Mouse (Mus musculus): ENCODE measurements around the gene Pnpla8.
"Not testable (repeated sequence)": the region's sequence is repeated elsewhere in the genome, so short reads cannot be mapped to it uniquely, and the experiment has no call there.

Pnpla8 gene

DNA sequence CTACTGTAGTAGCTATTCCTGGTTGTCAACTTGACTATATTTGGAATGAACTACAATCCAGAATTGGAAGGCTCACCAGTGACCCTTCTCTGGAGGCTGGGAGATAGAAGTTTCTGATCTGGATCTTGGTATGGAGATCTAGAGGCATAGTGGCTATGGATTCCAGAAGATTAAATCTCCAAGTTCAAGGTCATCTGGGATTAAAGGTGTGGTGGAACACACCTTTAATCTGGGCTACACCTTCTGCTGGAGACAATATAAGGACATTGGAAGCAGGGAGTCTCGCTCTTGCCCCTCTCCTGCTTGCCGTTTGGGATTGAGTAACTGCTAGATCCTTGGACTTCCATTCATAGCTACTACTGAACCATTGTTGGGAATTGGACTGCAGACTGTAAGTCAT lies at the start of gene Pnpla8:
Pnpla8 (plus strand) TSS at position 301 of the 400 bp plus-strand sequence.
- not testable (repeated sequence) for DNase-seq (ENCODE audit: low spot score)

DNA sequence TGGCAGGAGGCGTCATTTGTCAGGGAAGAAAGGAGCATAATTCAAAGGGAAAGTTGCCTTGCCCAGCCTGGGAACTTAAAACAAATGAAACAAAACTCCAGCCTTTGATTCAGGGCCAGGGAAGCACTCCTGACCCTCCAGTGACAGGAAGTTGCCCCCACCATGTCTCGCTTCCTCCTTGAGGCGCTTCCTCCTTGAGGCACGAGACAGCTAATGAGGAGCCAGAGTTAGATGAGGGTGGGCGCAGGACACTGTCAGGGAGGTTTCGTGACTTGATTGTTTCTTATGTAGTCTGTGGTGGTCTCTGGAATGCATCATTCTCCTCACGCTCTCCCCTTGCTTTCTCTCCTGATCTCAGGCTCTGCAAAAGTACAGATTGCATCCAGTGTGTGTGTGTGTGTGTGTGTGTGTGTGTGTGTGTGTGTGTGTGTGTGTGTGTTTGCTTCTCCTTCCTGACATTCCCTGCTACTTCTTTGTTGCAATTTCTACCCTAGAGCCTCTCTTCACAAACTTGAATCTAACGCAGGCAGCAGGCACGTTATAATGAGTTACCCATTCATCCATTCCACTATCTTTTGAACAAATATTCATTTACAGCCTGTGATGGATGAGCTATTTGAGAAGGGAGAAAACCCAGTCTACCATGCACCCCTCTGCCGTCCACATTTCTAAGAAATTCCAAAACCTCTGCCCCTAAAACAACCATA lies 44.7 kb upstream of the Pnpla8 start:
- no peak for DNase-seq (ENCODE audit: low spot score)

DNA sequence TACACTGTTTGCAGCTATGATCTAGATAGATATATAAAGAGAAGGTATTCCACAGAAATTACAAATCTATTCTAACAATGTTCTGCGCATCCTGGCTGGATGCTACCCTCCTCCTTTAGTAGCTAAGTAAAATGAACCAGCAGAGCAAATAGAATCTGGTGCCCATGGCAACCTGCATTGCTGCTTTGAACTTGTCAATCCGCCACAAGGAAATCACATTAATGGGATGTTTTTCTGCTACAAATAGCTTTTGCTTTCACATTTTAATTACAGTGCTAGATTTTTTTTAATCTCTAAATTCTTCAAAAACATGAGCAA lies 44.2 kb upstream of the Pnpla8 start:
- DNase-seq (ENCODE audit: low spot score): peak; percentile 10

DNA sequence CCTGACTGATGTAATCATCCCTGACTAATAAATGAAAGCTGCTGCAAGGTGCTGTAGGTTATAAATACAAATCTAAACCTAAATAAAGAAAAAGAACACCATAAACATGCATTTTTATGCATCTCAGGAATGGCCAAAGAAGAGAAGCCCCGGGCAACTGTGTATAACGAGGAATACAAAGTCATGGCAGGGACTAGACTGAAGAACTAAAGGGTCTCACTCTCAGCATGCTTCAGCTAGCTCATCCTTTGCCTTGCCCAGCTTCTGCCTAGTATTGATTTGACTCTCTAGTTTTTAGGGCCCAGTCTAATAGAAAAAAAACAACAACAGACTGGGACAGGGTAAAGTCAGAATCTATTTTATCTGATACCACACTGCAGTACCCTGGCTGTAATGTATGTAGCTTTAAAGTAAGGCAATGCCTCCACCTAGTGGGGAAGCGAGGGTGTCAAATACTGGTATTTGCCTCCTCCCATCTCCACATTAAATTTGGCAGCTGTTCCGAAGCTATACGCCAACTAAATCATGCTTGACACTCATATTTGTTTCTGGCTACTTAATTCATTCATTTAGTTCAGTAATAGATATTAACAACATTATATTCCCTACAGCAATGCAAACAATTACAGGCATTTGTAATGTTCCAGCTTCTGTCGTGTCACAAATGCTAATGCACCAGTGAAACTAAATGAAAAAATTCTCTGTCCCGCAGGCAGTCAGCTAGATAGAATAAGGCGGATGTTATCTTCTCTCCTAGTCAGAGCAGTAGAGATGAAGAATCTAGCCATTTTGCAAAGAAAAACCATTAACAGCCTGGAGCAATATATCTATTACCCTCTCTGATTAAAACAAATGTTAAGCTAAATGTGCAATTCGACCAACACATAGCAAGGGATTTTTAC lies 39.8 kb upstream of the Pnpla8 start:
- DNase-seq (ENCODE audit: low spot score): peak; percentile 70

DNA sequence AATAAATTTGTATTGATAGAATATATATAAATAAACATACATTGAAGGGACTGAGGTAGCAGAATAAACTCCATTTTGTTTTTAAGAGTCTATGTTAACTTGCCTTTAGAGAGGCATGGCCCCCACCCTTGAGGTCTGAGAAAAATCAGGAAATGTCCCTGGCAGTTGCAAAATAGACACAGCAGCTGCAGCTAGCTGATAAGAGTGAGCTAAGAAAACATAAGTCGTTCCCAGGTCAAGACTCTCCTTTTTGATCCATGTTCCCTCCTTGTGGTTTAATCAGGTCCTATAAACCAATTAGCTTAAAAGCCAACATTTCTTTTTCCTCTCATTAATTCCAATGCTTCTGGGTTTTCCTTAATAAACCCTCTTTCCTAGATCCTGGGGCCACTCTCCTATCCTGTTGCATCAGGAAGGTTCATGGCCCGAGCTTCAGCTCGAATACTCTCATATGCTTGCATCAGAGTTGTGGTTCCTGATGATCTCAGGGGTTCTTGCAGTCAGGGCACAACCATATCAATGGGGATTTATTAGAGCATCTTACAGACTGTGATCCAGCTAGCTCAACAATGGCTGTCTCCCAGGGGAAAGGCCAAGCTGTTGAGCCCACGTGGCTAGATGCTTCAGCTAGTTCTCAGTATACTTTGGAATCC lies 23.2 kb upstream of the Pnpla8 start:
- no peak for DNase-seq (ENCODE audit: low spot score)

DNA sequence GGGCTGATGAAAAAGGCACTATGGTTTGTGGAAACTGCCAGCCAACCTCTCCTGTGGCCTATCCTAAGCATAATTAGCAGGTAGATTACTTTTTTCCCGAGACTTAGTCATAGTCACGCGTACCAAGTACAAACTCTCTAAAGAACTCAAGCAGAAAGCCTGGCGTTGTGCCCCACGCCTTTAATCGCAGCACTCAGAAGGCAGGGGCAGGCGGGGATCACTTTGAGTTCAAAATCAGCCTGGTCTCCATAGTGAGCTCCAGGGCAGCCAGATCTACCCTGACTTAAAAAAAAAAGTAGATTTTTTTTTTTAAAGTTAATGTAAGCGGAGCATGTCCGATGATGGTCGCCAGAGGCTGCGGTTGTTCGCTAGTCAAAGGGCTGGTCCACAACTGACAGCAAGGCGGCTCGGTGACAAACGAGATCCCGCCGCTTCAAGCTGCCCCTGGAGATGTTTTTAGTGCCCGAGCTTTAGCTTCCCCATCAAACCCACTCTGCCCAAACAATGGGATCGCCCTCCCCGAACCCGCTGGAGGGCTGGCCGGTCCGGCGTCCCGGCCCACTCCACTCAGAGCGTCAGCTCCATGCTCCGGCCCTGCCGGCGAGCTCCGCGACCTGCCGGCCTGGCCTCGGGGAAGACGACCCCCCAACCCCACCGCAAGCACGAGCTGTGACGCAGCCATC lies 11.9 kb upstream of the Pnpla8 start:
- DNase-seq (ENCODE audit: low spot score): no peak

DNA sequence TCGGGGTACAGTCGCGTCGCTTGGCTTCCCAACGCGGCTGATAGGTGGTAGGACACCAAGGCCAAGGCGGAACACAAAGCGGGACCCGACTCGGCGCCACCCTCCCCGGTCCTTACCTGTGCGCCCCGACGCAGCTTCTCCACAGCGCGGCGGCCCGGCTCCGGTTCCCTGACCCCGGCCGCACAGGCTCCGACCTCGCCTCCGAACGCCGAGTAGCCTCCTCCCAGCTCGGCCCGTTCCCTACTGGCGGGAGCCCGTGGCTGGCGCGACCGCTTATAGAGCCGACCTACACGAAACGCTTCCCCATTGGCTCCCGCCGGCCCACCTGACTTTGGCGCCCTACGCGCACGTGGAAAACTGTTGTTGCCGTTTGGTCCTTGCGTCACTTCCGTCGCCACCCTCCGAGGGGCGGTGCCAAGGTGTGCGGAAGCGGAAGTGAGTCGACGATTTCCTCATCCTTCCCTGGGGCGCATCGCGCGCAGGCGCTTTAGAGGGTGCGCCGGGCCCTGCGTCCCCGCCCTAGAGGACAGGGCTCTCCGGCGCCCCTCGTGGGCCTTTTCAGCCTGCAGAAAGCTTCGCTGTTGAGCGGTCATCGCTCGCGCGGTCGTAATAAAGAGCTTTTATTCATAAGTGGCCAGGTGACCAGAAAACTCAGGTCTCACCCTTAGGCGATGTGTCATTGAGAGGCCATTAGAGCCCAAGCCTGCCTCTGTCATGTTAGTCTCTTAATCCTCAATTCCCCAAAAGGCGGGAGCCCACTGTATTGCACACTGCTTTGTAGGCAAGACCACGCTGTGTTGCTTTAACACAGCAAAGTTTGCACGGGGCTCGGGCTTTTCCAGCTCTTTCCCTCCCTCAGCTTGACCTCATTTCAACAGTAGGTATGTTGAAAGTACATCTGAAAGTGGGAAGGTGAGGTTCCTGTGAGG lies 11.1 kb upstream of the Pnpla8 start, which contains the start of gene Dnajb9:
Dnajb9 (minus strand) TSS at position 503 of the 929 bp plus-strand sequence.
- DNase-seq (ENCODE audit: low spot score): peak; percentile 99

DNA sequence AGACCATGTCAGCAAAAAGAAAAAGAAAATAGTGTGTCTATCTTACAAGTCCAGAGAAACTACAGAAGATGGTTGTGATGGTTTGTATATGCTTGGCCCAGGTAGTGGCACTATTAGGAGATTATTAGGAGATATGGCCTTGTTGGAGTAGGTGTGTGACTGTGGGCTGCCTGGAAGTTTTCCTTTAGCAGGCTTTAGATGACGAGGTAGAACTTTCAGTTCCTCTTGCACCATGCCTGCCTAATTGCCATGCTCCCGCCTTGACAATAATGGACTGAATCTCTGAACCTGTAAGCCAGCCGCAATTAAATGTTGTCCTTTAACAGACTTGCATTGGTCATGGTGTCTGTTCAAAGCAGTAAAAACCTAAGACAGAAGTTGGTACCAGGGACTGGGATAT lies 9.6 kb upstream of the Pnpla8 start:
- DNase-seq (ENCODE audit: low spot score): no peak

DNA sequence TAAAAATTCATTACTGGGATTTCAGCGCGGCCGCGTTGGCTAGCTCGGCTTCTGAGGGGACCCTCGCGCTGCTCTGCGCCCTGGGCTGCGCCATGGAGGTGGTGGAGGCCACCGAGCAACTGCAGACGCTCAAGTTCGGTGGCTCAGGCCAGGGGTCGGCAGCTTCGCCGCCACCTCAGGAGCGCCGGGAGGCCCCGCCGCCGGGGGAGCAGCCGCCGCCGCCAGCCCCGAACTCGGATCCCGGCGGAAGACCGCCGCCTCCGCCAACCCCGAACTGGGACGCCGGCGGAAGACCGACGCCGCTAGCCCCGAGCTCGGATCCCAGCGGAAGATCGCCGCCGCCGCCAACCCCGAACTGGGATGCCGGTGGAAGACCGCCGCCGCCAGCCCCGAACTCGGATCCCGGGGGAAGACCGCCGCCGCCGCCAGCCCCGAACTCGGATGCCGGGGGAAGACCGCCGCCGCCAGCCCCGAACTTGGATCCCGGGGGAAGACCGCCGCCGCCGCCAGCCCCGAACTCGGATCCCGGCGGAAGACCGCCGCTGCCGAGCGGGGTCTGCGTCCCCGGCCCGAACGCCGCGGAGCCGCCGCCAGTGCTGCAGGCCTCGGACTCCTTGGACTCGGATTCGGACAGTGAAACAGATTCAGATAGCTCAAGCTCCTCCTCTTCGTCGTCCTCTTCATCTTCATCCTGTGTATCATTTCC lies 634 bp downstream of the Pnpla8 start:
- no peak for DNase-seq (ENCODE audit: low spot score)

DNA sequence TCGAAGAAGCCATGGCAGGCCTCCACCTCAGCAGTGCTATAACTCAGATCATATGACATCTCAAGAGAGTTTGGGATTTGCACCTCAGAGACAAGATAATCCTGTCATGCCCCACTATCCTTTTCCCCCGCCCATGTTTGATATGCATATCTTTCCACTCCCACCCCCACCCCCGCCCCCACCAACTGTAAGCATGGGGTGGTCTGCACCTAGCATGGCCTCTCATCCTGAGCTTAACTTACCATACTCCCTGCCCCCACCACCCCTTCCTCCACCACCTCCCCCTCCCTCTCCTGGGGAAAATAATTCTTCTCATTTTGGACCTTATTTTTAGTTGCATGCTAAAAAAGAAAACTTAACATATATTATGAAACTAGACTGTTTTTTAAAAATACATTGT lies 1.9 kb downstream of the Pnpla8 start:
- no peak for DNase-seq (ENCODE audit: low spot score)

DNA sequence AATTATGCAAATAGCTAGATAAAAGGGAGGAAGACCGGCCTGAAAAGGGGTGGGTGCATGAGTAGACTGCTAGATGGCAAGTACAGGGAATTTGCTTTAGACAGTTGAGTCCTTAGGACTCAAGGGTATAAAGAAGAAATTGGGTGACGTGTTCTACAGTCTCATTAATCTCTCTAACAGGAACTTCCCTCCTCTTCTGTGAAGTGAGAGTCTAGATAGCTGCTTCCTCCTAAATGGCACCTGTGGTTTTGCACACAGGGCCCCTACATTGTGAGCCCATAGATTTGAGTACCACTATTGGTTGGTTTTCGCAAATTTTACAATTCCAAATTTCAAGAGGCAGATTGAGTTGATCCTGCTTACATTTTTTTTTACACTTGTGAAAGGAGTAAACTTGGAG lies 3.5 kb downstream of the Pnpla8 start:
- no peak for DNase-seq (ENCODE audit: low spot score)

DNA sequence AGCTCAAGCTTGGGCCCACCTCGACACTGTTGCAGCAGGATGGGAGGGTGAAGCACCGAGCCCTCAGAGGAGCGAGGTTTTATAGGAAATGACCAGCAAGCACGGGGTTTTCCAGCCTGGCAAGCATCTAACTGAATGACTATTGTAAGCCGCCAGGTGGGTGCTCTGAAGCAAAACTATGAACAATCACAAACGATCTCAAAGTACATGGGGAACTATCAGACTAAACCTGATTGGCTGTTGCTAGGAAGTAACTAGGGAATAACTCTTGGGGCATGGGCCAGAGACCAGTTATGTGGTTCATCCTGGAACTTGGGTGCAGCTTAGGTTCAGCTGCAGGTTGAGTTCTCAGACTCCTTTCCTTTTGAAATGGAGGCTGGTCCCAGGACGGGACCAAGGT lies 19.9 kb downstream of the Pnpla8 start:
- DNase-seq (ENCODE audit: low spot score): no peak

DNA sequence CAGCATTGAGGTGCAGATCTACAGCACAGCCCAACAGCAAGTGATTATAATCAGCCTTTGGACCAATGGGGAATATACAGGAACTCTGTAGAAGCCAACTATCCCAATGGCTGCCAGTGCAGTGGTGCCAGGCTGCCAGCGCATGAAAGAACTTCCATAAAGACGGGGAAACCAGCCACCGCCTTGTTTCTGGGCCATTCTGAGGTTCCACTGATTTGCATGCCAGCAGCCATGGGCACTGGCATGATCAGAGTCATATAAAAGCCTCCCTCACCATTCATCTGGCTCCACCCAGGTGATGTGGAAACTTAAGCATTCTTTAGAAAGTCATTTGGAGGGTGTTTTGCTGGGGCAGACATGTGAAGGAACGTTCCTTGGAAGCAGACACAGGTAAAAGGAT lies 21.2 kb downstream of the Pnpla8 start:
- no peak for DNase-seq (ENCODE audit: low spot score)

DNA sequence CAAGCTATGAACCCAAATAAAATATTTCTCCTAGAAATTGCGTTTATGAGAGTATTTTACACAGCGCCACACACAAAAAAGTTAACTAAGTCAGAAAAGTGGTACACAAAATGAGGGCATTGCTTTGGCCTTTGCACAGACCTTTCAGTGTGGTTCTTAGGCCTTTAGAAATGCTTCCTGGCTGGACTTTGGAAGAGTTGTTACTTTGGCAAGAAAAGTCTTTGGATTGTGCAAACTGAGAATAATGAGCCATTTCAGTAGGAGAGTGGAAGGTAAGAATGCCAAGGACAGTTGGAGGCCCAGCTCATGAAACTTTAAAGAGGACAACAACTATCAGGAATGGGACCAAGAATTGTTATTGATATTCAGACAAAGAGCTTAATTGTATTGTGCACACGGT lies 24.6 kb downstream of the Pnpla8 start:
- DNase-seq (ENCODE audit: low spot score): no peak

DNA sequence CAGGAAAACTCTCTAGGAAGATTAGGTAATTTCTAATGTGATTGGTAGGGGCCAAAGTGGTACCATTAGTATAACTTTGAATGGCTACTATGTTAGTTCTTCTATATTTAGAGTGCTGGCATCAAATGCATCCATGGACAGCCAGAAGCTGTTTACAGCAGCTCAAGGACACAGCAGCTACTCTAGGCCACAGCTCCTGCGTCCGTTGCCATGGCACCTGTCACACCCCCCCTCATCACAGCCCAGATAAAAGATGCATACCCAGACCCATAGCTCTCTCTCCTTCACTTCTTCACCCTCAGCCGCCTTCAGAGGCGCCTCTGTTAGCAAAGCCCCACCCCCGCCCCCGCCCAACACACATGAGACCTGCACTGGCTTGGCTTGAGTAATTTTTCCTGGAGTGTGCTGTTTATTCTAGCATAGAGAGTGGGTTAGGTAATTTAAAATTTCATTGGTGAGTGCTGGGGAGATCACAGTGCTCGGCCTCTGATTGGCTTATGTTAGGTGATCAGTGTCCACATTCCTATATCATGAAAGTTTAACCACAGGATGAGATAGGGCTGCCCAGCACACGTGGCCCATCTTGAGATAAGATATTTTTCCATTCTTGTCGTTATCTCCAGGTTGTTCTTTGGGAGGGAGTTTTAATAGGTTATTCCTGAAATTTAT lies 27.3 kb downstream of the Pnpla8 start:
- DNase-seq (ENCODE audit: low spot score): no peak

DNA sequence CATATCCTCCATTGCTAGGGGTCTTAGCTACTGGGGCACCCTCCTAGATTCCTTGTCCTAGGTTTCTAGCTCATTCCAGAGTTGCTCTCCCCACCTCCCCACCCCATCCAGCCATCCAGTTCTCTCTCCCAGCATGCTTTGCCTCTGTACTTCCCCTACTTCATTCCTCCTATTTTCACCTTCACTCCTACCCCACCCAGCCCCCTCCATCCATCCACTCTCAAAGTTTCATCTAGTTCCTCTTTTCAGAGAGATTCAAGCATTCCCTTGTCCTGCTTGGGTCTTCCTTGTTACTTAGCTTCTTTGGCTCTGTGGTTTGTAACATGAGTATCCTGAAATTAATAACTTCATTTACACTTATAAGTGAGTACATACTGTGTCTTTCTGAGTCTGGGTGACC lies 41.4 kb downstream of the Pnpla8 start:
- no peak for DNase-seq (ENCODE audit: low spot score)

DNA sequence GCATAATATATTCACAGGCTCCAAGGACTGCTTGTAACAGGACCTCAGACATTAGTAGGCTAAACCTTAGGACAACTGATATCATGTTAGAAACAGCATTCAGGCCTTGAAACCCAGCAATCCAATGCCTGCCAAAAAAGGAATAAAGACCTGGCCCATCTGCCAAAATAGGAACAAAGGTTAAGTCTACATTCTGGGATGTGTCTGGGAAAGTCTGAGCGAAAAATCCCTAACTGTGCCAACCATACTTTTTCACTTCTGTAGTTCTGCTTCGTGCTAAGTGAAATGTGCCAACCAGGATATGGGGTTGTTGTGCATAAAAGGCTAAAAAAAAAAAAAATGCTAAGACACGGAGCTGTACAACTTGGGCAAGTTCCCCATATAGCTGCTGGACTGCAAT lies 44.5 kb downstream of the Pnpla8 start:
- no peak for DNase-seq (ENCODE audit: low spot score)

DNA sequence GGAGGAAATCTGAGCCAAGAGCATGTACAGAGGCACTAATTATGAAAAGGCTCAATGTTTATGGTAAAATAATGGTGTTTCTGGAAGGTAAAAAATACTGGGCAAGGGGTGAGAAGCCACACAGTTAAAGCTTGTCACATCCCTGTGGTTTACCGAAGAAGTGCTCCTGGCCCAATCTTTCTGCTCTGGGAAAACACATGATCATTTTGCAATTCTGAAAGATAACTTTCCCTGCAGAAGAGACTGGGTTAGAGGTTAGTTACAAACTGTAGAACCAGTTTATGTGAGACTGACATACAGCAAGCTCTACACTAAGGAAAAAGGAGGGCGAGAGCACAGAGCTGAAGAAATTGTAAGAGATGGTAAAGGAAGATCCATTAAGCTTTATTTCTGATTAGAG lies 46.0 kb downstream of the Pnpla8 start:
- DNase-seq (ENCODE audit: low spot score): no peak

DNA sequence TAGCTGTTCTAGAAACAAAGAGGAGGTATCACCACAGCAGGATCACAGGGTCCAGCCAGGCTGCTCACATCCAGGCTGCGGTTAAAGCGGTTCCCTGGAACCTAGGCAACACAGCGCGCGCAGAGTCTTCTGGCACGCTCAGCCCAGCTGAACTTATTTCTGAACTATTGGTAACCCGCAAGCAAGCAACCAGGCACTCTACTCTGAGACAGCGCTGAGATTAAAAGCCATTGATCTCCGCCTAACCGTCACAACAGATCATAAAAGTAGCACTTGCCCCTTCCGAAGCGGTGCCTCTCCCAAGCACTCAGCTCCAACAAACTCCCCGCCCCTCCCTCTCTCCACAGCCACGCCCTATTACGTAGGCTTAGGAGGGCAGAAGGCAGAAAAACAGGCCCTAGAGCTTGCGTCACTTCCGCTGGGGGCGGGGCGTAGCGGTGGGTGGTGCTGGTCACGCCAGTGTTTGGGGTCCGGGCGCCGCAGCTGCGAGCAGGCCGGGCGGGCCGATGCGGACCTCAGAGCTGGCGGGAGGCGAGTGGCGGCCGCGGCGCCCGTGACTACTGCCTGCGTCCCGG lies 47.6 kb downstream of the Pnpla8 start:
- peak; percentile 97 for DNase-seq (ENCODE audit: low spot score)
